Mouse (Mus musculus) midbrain, embryonic 13.5 days (tissue): ENCODE results near the gene Ablim1. TPM values are rescaled to one million over a fixed set of nuclear protein-coding genes. Genes with fewer than 3 reads are reported as not detected.

Experiments used
- ATAC-seq: fragments of 200-750 bp; cut with Nextera tagmentation; 2 replicates; pipeline ENCODE4 v1.8.0; 2017; ENCODE audit warnings: mild to moderate bottlenecking, moderate TSS enrichment, moderate library complexity
- H3K27ac ChIP-seq: fragments of 300-500 bp; sonication (generic); 2 replicates; pipeline ENCODE4 v1.5.1; 2015; ENCODE audit warnings: inconsistent platforms, mild to moderate bottlenecking, moderate library complexity
- H3K27me3 ChIP-seq: fragments of 300-500 bp; sonication (generic); 2 replicates; pipeline ENCODE4 v1.6.1; 2015; ENCODE audit warnings: mild to moderate bottlenecking, inconsistent platforms
- H3K36me3 ChIP-seq: fragments of 300-500 bp; sonication (generic); 2 replicates; pipeline ENCODE4 v1.6.1; 2015; ENCODE audit warnings: mild to moderate bottlenecking, inconsistent platforms
- H3K4me1 ChIP-seq: fragments of 300-500 bp; sonication (generic); replicated peaks from 2 replicates; pipeline ENCODE4 v1.6.1; 2015; ENCODE audit warnings: inconsistent platforms
- H3K4me2 ChIP-seq: fragments of 300-500 bp; sonication (generic); replicated peaks from 2 replicates; pipeline ENCODE4 v1.6.1; 2015; ENCODE audit warnings: moderate library complexity, mild to moderate bottlenecking, inconsistent platforms
- H3K4me3 ChIP-seq: fragments of 300-500 bp; sonication (generic); replicated peaks from 2 replicates; pipeline ENCODE4 v1.5.1; 2015; ENCODE audit warnings: mild to moderate bottlenecking, inconsistent platforms
- H3K9ac ChIP-seq: fragments of 300-500 bp; sonication (generic); replicated peaks from 2 replicates; pipeline ENCODE4 v1.6.1; 2015; ENCODE audit warnings: mild to moderate bottlenecking, inconsistent platforms
- H3K9me3 ChIP-seq: fragments of 300-500 bp; sonication (generic); 2 replicates; pipeline ENCODE4 v1.6.1; 2016; ENCODE audit warnings: mild to moderate bottlenecking, inconsistent platforms
- WGBS: fragments of 180-500 bp; shearing (Covaris S2); methylation state at CpG from one replicate; pipeline ENCODE4 v1.1.7; 2015; 5-methylcytosine and 5-hydroxymethylcytosine counted together
- polyA plus RNA-seq: library from polyadenylated mRNA; unstranded; fragments of >200 nt; fragmentation: Nextera tagmentation; extraction: Ambion mirVana; gene quantifications from 2 replicates; pipeline ENCODE4 v1.2.1, GENCODE M21; 2015

The Ablim1 gene
- 31.3 and 34.4 TPM in 2 replicates for polyA plus RNA-seq

DNA sequence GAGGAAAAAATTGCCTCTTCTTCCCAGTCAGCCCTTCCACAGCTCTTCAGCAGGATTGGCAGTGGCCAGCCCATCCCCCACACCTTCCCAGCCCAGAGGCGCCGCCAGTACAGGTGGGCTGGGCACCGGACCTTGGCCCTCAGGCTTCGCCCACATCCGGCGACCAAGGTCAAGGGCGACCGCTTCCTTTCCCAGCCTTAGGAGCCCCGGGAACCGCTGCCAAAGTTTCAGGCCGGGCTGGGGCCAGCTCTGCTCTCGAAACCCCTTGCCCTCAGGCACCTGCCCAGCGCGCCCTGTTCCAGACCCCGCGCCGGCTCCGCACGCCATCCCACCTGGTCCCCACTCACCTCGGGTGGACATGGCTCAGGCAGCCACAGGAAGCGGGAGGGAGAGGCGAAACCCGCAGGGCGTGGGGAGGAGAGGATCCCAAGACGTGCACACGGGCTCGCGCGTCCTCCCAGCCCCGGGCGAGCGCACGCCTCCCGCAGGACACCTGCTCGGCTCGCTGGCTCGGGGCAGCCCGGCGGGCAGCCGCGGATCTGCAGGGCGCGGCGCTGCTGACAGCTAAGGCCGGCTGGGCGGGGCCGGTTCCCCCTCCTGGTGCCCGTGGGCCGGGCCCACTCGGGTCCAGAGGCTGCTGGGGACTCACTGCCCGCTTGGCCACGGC lies at the start of gene Ablim1:
TSS of gene Ablim1 (minus strand) at position 574 of the 667 bp plus-strand sequence.
- WGBS, result 2% methylated on average over 50 of the region's 52 CpGs
- Histone ChIP-seq H3K9me3 (no peaks in the 10 kb centered on the region), H3K36me3 (no peaks in the 10 kb centered on the region), H3K4me1 (peaks cover 18% of the 10 kb centered on the region), H3K4me2 (peak within 1 kb of the TSS; percentile 97), H3K4me3 (peak within 1 kb of the TSS; percentile 69), H3K27me3 (peaks cover 6% of the 10 kb centered on the region; the same call in 1 of the 2 replicates), H3K27ac (peak within 1 kb of the TSS; percentile 84), H3K9ac (peak within 1 kb of the TSS; percentile 80)
- peak; percentile 88 for ATAC-seq

DNA sequence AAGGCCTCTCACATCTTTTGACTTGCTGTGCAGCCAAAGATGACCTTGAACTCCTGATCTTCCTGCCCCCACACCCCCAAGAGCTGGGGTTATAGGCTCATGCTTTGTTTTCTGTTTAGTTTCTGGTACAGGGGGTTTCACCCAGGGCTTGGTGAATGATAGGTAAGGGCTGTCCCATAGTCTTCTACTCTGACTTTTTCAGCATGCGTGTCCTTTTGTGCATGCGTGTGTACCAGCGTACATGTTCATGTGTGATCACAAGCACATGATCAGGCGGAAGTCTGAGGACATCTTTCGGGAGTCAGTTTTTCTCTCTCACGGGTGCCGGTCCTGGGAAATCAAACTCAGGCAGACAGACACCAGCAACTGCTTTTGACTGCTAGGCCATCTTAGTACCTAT lies 48.8 kb upstream of the Ablim1 start:
- Histone ChIP-seq H3K9me3 (no peaks in the 10 kb centered on the region), H3K4me1 (peaks cover 77% of the 10 kb centered on the region), H3K4me3 (peak overlapping the region; percentile 21), H3K9ac (no peak overlapping the region), H3K36me3 (0 out of 2 replicates have a peak, but pooled peaks cover under 1% of the 10 kb centered on the region), H3K27ac (no peak overlapping the region), H3K27me3 (no peaks in the 10 kb centered on the region), H3K4me2 (peak overlapping the region; percentile 69)
- no peak for ATAC-seq
- 92% methylated on average over 7 of the region's 7 CpGs for WGBS

DNA sequence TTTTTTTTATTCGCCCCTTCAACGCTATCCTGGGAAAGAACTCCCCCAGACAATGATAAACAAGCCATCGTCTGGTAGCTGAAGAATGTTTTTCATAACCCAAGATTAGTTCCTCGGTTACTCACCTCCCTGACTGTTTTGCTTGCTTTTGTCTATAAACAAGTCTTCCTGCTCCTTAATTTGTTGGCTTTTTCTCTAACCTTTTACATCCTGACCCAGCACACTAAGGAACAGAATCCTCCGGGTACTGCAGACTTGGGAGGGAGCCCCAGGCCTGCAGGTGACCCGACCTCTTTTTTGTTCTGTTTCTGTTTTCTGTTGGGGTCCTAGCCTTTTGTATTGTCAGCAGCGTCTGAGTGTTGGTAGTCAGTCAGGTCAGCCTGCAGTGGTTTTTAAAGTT lies 48.4 kb upstream of the Ablim1 start:
- Histone ChIP-seq H3K36me3 (no peaks in the 10 kb centered on the region), H3K27me3 (no peaks in the 10 kb centered on the region), H3K9me3 (no peaks in the 10 kb centered on the region), H3K4me3 (peak overlapping the region; percentile 21), H3K27ac (no peak overlapping the region), H3K9ac (peak overlapping the region; percentile 15; the same call in 1 of the 2 replicates), H3K4me2 (peak overlapping the region; percentile 69), H3K4me1 (peaks cover 76% of the 10 kb centered on the region)
- 40% methylated on average over 7 of the region's 7 CpGs for WGBS
- no peak for ATAC-seq

DNA sequence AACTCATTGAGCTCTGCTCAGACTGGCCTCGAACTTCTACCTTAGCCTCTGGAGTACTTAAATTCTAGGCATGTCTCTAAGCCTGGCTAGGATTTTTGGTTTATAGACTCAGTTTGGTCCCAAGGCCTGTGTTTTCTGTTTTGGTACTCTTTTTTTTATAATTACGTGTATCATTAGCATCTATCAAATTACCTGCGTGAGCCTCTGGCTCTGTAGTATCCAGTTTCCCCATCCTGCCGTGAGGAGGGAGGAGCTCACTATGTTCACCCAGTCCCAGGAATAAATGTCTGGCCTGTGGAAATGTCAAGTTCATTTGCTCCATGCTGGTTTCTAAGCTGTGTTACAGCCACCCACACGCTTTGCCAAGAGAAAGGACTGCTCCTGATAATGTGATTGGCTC lies 47.9 kb upstream of the Ablim1 start:
- 49% methylated on average over 5 of the region's 5 CpGs for WGBS
- Histone ChIP-seq H3K36me3 (no peaks in the 10 kb centered on the region), H3K27ac (0 out of 2 replicates have a peak overlapping the region, but pooled peaks have one; percentile 19), H3K9me3 (no peaks in the 10 kb centered on the region), H3K9ac (peak overlapping the region; percentile 15; the same call in 1 of the 2 replicates), H3K27me3 (no peaks in the 10 kb centered on the region), H3K4me3 (peak overlapping the region; percentile 21), H3K4me2 (peak overlapping the region; percentile 69), H3K4me1 (peaks cover 71% of the 10 kb centered on the region)
- ATAC-seq, result no peak

DNA sequence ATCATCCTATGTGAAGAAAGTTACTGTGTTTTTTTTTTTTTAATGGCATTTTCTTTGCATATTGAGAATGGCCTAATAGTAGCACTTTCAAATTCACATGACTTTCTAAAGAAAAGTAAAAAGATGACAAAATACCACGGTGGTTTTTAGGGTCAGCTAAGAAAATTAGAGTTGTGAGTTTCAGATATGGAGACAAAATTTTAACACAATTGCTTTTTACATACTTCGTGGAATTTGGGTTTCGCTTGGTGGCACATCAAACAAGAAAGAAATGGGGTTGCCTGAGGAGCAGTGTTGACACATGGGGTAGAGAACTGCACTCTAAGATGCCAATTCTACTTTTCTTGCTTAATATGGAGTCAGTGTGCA lies 47.2 kb upstream of the Ablim1 start:
- 8% methylated on average over 3 of the region's 3 CpGs for WGBS
- Histone ChIP-seq H3K4me1 (peaks cover 68% of the 10 kb centered on the region), H3K9ac (peak overlapping the region; percentile 98), H3K27me3 (no peaks in the 10 kb centered on the region), H3K36me3 (no peaks in the 10 kb centered on the region), H3K27ac (peak overlapping the region; percentile 97; the same call in 1 of the 2 replicates), H3K4me2 (peak overlapping the region; percentile 69), H3K4me3 (peak overlapping the region; percentile 93), H3K9me3 (no peaks in the 10 kb centered on the region)
- ATAC-seq, result no peak

DNA sequence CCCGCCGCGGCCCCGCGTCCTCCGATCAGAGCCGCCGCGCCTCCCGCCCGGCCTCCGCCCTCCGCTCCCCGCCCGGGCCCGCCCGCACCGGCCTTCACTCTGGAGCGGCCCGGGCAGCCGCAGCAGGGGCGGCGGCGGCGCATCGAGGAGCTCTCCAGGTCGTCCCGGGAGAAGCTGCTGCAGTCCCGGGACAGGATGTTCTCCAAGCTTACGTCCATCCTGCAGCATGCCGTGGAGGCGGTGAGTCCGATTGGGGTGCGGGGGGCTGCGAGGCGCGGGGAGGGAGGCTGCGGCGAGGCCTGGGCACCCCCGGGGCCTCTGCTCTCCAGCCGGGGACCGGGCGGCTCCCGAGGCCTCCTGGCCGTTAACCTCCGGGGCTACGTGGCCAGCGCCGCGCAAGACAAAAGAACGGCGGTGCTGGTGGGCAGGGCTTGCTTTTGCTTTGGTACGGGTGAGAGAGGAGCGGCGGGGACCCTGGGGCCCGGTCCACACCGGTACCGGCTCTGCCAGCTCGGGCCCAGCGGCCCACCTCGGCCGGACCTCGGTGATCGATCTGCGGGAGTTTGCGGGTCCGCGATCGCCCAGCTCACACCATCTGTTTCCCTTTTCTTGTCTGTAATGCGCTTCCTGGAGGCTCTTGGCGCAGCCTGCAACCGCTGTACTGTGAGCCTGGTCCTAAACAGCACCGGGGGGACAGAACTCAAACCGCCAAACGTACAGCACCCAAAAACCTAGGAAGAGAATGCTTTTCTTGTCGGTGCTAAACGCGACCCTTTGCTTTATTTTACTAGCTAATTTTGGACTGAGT lies 46.6 kb upstream of the Ablim1 start:
- peak overlapping the region; percentile 98 for H3K9ac ChIP-seq
- H3K27me3 ChIP-seq, result no peaks in the 10 kb centered on the region
- H3K4me3 ChIP-seq, result peak overlapping the region; percentile 93
- peaks cover 63% of the 10 kb centered on the region for H3K4me1 ChIP-seq
- H3K27ac ChIP-seq, result peak overlapping the region; percentile 97
- no peaks in the 10 kb centered on the region for H3K9me3 ChIP-seq
- peak; percentile 84 for ATAC-seq
- H3K4me2 ChIP-seq, result peak overlapping the region; percentile 69
- no peaks in the 10 kb centered on the region for H3K36me3 ChIP-seq
- WGBS, result under 1% methylated on average over 73 of the region's 78 CpGs

DNA sequence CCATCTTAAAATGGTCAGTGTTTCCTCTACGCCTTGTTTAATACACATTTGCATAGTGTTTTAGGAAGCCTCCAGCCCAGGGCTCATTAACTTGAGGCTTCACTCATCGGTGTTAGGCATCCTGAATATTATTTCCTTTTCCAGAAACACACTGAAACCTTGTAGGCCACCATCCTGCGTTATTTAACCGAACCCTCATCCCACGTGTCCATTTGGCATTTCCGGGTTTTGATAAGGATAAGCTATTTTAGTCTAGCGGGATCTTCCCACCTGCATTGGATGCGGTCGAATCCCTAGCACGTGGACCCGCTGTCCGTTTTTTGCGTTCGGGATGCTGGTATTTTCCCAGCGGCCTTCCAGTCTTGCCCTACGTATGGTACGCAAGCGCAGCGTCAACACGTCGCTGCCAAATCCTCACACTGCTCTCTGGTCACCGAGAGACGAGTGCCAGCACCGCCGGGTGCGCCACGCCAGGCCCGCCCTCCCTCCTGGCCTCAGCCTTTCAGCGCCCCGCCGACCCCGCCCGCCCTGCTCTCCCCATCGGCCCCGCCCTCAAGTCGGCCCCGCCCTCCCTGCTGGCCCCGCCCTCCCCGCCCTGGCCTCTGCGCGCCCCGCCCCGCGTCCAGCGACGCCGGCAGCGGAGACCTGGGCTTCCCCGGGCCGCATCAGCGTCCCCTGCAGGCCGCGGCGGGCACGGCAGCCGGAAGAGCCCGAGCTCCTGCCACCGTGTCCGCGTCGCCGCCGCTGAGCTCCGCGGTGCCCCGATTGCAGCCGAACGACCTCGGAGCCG lies 45.8 kb upstream of the Ablim1 start, which contains the start of gene Fam160b1:
TSS of gene Fam160b1 (plus strand) at position 340 of the 790 bp plus-strand sequence.
- Histone ChIP-seq H3K9ac (peak within 1 kb of the TSS; percentile 98), H3K27me3 (no peaks in the 10 kb centered on the region), H3K9me3 (no peaks in the 10 kb centered on the region), H3K4me2 (peak within 1 kb of the TSS; percentile 69), H3K36me3 (no peaks in the 10 kb centered on the region), H3K4me1 (peaks cover 55% of the 10 kb centered on the region), H3K4me3 (peak within 1 kb of the TSS; percentile 93), H3K27ac (peak within 1 kb of the TSS; percentile 97)
- peak; percentile 95 for ATAC-seq
- 1% methylated on average over 50 of the region's 70 CpGs for WGBS

DNA sequence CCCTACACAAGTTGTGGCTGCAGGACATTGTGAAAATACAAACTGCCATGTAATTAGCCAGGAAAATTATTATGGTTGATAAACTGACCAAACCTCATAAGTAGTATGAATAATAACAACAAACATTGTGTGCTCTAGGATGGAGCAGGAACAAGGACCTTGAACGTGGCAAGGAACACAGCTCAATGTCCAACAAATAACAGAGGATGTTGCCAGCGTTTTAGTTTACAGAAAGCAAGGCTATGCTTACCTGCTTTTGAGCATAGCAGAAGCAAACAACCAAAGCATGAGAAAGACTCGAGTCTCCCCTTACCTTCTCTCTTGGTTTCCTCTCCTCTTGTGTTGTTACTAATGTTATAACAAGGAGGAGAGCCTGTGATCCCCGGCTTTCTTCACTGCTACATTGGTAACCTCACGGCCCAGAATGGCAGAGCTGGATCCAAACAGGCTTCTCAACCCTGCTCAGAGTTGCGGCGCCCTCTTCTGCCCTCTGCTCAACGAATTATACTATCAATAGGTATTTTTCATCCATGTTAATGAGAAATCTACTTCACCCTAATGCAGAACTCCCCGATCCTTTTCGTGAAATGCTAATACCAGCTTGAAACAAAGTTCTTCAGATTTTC lies 45.1 kb upstream of the Ablim1 start:
- no peaks in the 10 kb centered on the region for H3K27me3 ChIP-seq
- peak overlapping the region; percentile 69 for H3K4me2 ChIP-seq
- ATAC-seq, result no peak
- no peaks in the 10 kb centered on the region for H3K36me3 ChIP-seq
- peak overlapping the region; percentile 97 for H3K27ac ChIP-seq
- peak overlapping the region; percentile 93 for H3K4me3 ChIP-seq
- WGBS, result 44% methylated on average over 10 of the region's 10 CpGs
- H3K9me3 ChIP-seq, result no peaks in the 10 kb centered on the region
- peak overlapping the region; percentile 98 for H3K9ac ChIP-seq
- H3K4me1 ChIP-seq, result peaks cover 50% of the 10 kb centered on the region

DNA sequence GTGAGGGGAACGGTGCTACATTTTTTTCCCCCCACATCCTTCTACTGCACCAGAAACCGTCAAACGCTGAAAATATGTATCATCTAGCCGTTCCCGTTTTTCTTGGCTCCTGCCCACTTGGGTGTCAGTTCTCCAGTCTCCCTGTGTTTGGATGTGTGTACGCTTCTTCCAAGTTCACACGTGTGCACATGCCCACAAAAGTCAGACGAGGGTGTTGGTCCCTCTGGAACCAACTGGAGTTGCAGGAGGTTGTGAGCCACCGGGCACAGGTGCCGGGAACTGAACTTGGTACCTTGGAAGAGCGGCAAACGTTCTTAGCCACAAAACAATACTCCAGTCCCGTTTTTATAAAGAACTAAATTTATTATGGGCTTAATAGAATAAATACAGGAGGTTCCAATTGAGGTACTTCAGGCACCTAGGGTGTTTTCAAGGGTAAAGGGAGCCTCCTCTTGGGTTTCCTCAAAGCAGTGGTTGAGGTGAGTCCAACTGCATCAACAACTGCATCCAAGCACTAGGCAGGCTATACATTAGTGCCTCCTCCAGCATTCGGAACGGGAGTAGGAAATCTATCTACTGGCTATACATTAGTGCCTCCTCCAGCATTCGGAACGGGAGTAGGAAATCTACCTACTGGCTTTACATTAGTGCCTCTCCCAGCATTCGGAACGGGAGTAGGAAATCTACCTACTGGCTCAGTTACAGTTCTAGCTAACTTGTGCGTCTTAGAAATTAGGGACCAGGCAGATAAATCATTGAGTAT lies 44.3 kb upstream of the Ablim1 start:
- Histone ChIP-seq H3K27me3 (no peaks in the 10 kb centered on the region), H3K27ac (no peak overlapping the region), H3K36me3 (no peaks in the 10 kb centered on the region), H3K4me3 (no peak overlapping the region), H3K4me2 (0 out of 2 replicates have a peak overlapping the region, but pooled peaks have one; percentile 69), H3K9me3 (no peaks in the 10 kb centered on the region), H3K9ac (no peak overlapping the region), H3K4me1 (peaks cover 42% of the 10 kb centered on the region)
- WGBS, result 95% methylated on average over 20 of the region's 20 CpGs
- ATAC-seq, result no peak

DNA sequence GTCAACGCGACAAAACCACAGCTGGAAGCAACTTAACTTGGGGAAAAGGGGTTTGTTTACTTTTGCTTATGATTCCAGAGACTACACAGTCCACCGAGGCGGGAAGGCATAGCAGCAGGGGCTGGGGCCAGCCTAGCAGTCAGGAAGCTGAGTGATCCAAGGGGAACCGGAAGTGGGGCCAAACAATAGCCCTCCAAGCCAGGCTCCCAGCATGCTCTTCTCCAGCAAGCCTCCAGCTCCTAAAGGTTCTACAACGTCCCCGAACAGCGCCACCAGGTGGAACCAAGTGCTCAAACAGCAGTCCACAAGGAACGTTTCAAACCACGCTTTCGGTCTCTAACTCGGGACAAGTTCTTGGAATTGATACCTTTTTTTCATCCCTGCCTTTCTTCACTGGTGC lies 43.6 kb upstream of the Ablim1 start:
- Histone ChIP-seq H3K27me3 (no peaks in the 10 kb centered on the region), H3K4me1 (peaks cover 35% of the 10 kb centered on the region), H3K9me3 (no peaks in the 10 kb centered on the region), H3K4me2 (no peak overlapping the region), H3K4me3 (no peak overlapping the region), H3K36me3 (no peaks in the 10 kb centered on the region), H3K27ac (no peak overlapping the region; the same call in 1 of the 2 replicates), H3K9ac (no peak overlapping the region)
- no peak for ATAC-seq
- 75% methylated on average over 12 of the region's 12 CpGs for WGBS

DNA sequence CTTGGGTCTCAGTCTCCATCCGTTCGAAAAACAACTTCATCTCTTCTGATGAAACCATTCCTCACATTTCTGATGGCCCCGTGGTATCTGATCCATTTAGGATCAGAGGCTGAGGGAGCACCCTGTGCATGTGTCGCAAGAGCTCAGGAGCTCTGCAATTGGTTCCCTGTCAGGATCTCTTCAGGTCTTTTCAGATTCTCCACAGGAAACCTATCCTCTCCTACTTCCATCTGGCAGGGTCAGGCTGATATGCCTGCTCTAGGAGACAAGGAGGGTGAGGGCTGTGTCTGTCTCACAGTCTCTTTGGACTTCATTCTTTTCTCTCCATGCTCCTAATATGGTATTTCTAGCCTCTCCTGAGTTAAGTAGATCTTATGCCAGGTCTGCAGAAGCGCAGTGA lies 43.1 kb upstream of the Ablim1 start:
- no peaks in the 10 kb centered on the region for H3K36me3 ChIP-seq
- WGBS, result 89% methylated on average over 5 of the region's 5 CpGs
- ATAC-seq, result no peak
- H3K9me3 ChIP-seq, result no peaks in the 10 kb centered on the region
- no peak overlapping the region for H3K4me2 ChIP-seq
- H3K4me1 ChIP-seq, result peaks cover 30% of the 10 kb centered on the region
- H3K4me3 ChIP-seq, result no peak overlapping the region
- H3K27ac ChIP-seq, result no peak overlapping the region; the same call in 1 of the 2 replicates
- H3K27me3 ChIP-seq, result no peaks in the 10 kb centered on the region
- H3K9ac ChIP-seq, result no peak overlapping the region
